In the genomic region with DNA sequence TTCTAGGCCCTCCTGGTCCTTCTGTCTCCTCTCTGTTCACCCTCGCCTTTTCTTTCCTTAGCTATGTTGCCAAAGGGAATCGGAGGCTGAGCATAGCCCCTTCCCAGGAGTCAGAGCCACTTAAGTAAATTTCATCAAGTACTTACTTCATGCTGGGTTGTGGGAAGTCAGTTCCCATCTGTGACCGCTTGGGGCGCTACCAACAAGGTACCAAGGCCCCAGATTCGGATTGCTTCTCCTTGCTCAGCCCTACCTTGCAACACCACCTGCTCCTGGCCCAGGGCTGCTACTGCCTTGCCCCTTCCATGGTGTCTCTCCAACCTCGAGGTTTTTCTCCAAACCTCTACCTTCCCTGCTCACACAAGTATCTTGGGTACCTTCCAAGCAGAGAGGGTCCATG, we compare ENCODE assay signal across 8 mouse cellular contexts. TPM values are rescaled to one million over a fixed set of nuclear protein-coding genes. Genes with fewer than 3 reads are reported as not detected.
DNase-seq lines count a peak whose midpoint lies in the region; ATAC-seq and TF ChIP-seq lines count a peak whose summit lies in the region.

No protein-coding gene starts in this region.

- TF ChIP-seq CTCF in heart, adult 2 months (IDR thresholded peaks at IDR 0.05): peak; percentile 63

- no peaks in the 10 kb centered on the region for H3K79me2 ChIP-seq in heart, adult 2 months (replicated peaks; ENCODE audit: control insufficient read depth, insufficient read depth, low read length)

- ATAC-seq in megakaryocyte-erythroid progenitor cell, adult 5-6 weeks (replicated peaks; ENCODE audit: low FRiP score, low TSS enrichment, poor library complexity, severe bottlenecking): peak; percentile 61
- no peak for ATAC-seq in neural tube, embryonic 15.5 days (ENCODE audit: low FRiP score)

- no peak overlapping the region for H3K4me3 ChIP-seq in heart, adult 2 months
- no peak overlapping the region for H3K4me3 ChIP-seq in neural tube, embryonic 15.5 days (replicated peaks)

- H3K4me1 ChIP-seq in heart, adult 2 months (ENCODE audit: control insufficient read depth, insufficient read depth, low read length): no peaks in the 10 kb centered on the region
- no peaks in the 10 kb centered on the region for H3K4me1 ChIP-seq in neural tube, embryonic 15.5 days

- no peak overlapping the region for H3K27ac ChIP-seq in heart, adult 2 months
- no peak overlapping the region for H3K27ac ChIP-seq in neural tube, embryonic 15.5 days (replicated peaks)

- no peak overlapping the region for H3K4me2 ChIP-seq in neural tube, embryonic 15.5 days

- H3K9me3 ChIP-seq in neural tube, embryonic 15.5 days (replicated peaks): no peaks in the 10 kb centered on the region

- no peaks in the 10 kb centered on the region for H3K36me3 ChIP-seq in heart, adult 2 months (ENCODE audit: control insufficient read depth, insufficient read depth, low read length)
- no peaks in the 10 kb centered on the region for H3K36me3 ChIP-seq in neural tube, embryonic 15.5 days

- no peaks in the 10 kb centered on the region for H3K27me3 ChIP-seq in heart, adult 2 months (ENCODE audit: control insufficient read depth, insufficient read depth, low read length)
- H3K27me3 ChIP-seq in neural tube, embryonic 15.5 days (replicated peaks): no peaks in the 10 kb centered on the region

- no peak overlapping the region for H3K9ac ChIP-seq in heart, adult 2 months (ENCODE audit: low read depth, low read length)
- H3K9ac ChIP-seq in neural tube, embryonic 15.5 days (replicated peaks): no peak overlapping the region

- 43% methylated on average over 6 of the region's 6 CpGs for WGBS in heart, adult 2 months
- 54% methylated on average over 6 of the region's 6 CpGs for WGBS in neural tube, embryonic 15.5 days

- no peak for DNase-seq in heart, adult 2 months
- DNase-seq in heart, adult 18-20 months: no peak
- peak; percentile 16 to 18 for DNase-seq in CD8-positive naive resting alpha-beta T cell, adult 2 months (ENCODE audit: low read depth in 2 of 2, low spot score in 2 of 2)
- DNase-seq in c-Kit-positive CD71-positive TER-119-negative erythroid progenitor cells, embryonic 14.5 days (ENCODE audit: low read depth): peak; percentile 33
- DNase-seq in ovary, adult 18-20 months (ENCODE audit: low spot score): no peak
- DNase-seq in Muller cell, postnatal 12 days (ENCODE audit: inconsistent ontology term): no peak

- intact Hi-C loops in heart, adult 2 months (cut with DNase I): no loop called here

- TF ChIP-seq POLR2A in heart, adult 2 months (IDR thresholded peaks at IDR 0.05; ENCODE audit: insufficient read depth, low read depth, low read length): no peak

- no peak for TF ChIP-seq EP300 in heart, adult 2 months (IDR thresholded peaks at IDR 0.05; ENCODE audit: insufficient read depth, low read depth, low read length)

RNA-seq across cellular contexts. Expression of a gene that starts 5.3 kb away (rescaled TPM):
- total RNA-seq in heart, adult 2 months (2021): under 1 TPM; 0.23 to 0.32 TPM
- polyA plus RNA-seq in heart, adult 2 months (2012; rRNA removed): 0.53 and 0.70 TPM in 2 replicates
- under 1 TPM; 0.12 to 0.33 TPM for total RNA-seq in heart, adult 18-20 months (2021)
- total RNA-seq in megakaryocyte-erythroid progenitor cell, adult 5-6 weeks (2014; fragmentation: Nextera tagmentation): not detected in 2 replicates
- total RNA-seq in megakaryocyte-erythroid progenitor cell, adult 5-6 weeks (2017): not detected in 2 replicates
- polyA plus RNA-seq in neural tube, embryonic 15.5 days (2015; fragmentation: Nextera tagmentation; extraction: Ambion mirVana): 30.9 and 32.6 TPM in 2 replicates

RNA-seq across cellular contexts. Expression of a gene that starts 51.7 kb away (rescaled TPM):
- 10 to 100 TPM; 13.2 to 13.8 TPM for total RNA-seq in heart, adult 2 months (2021)
- polyA plus RNA-seq in heart, adult 2 months (2012; rRNA removed): 8.4 and 13.5 TPM in 2 replicates
- 10 to 100 TPM; 17.3 to 24.4 TPM for total RNA-seq in heart, adult 18-20 months (2021)
- 86.4 and 96.9 TPM in 2 replicates for total RNA-seq in megakaryocyte-erythroid progenitor cell, adult 5-6 weeks (2014; fragmentation: Nextera tagmentation)
- total RNA-seq in megakaryocyte-erythroid progenitor cell, adult 5-6 weeks (2017): 48.1 and 59.8 TPM in 2 replicates
- polyA plus RNA-seq in neural tube, embryonic 15.5 days (2015; fragmentation: Nextera tagmentation; extraction: Ambion mirVana): 3.2 and 7.6 TPM in 2 replicates

RNA-seq across cellular contexts. Expression of a gene that starts 58.7 kb away (rescaled TPM):
- total RNA-seq in heart, adult 2 months (2021): not detected
- polyA plus RNA-seq in heart, adult 2 months (2012; rRNA removed): 0.27 TPM in 1 of 2 replicates, not detected in the other
- total RNA-seq in heart, adult 18-20 months (2021): not detected
- not detected in 2 replicates for total RNA-seq in megakaryocyte-erythroid progenitor cell, adult 5-6 weeks (2014; fragmentation: Nextera tagmentation)
- not detected in 2 replicates for total RNA-seq in megakaryocyte-erythroid progenitor cell, adult 5-6 weeks (2017)
- polyA plus RNA-seq in neural tube, embryonic 15.5 days (2015; fragmentation: Nextera tagmentation; extraction: Ambion mirVana): 0.51 and 4.7 TPM in 2 replicates

Comparison
In these comparisons a context has a peak if more than half of its experiments do, and no peak if none do; other contexts are left out.
1. DNase-seq: peak in CD8-positive naive resting alpha-beta T cell, adult 2 months (2 of 2) and c-Kit-positive CD71-positive TER-119-negative erythroid progenitor cells, embryonic 14.5 days (single experiment); none in heart, adult 2 months (0 of 2), heart, adult 18-20 months (0 of 2), ovary, adult 18-20 months (single experiment) and Muller cell, postnatal 12 days (single experiment).